Mouse (Mus musculus): Measurements from ENCODE around the gene Neu1. TPM values are rescaled to one million over a fixed set of nuclear protein-coding genes. Genes with fewer than 3 reads are reported as not detected.
A peak's percentile ranks its signal among the peaks of the same experiment; 100 is the strongest.
"Not testable (repeated sequence)": the region's sequence is repeated elsewhere in the genome, so short reads cannot be mapped to it uniquely, and the experiment has no call there.

The Neu1 gene
- polyA plus RNA-seq, 1 experiment: 11.7 TPM

GRCm38 (mm10) chr17:34954831-34955230 lies 23.8 kb downstream of the Neu1 start:
- peaks cover 22% of the 10 kb centered on the region for H3K79me3 ChIP-seq (ENCODE audit: low read depth)
- H3K4me3 ChIP-seq (ENCODE audit: insufficient read depth, poor library complexity, severe bottlenecking): no peak overlapping the region
- H3K27me3 ChIP-seq (ENCODE audit: control insufficient read depth, insufficient read depth, insufficient read length): no peaks in the 10 kb centered on the region
- TF ChIP-seq FOSL1 (IDR thresholded peaks at IDR 0.05; ENCODE audit: insufficient read depth, low read length, poor library complexity, severe bottlenecking): no peak
- TF ChIP-seq MAX (IDR thresholded peaks at IDR 0.05): no peak
- no peak for TF ChIP-seq CTCF (IDR thresholded peaks at IDR 0.05; ENCODE audit: control insufficient read depth, insufficient read depth, insufficient read length)
- no peak for TF ChIP-seq CEBPB (IDR thresholded peaks at IDR 0.05; ENCODE audit: low read depth)
- no peak for TF ChIP-seq MYOG (IDR thresholded peaks at IDR 0.05; ENCODE audit: control insufficient read depth, extremely low read depth, insufficient read length)
- no peak for TF ChIP-seq MYOD1 (IDR thresholded peaks at IDR 0.05; ENCODE audit: control insufficient read depth, insufficient read length, low read depth)
- no peak for TF ChIP-seq USF1 (IDR thresholded peaks at IDR 0.05; ENCODE audit: low read depth)
- no peak overlapping the region for H3ac ChIP-seq (ENCODE audit: control insufficient read depth, insufficient read length, low read depth)
- H3K79me2 ChIP-seq (ENCODE audit: control insufficient read depth, insufficient read depth): peaks cover 26% of the 10 kb centered on the region
- peaks cover 22% of the 10 kb centered on the region for H3K36me3 ChIP-seq (ENCODE audit: control insufficient read depth, insufficient read depth)

GRCm38 (mm10) chr17:34955884-34956283 lies 24.8 kb downstream of the Neu1 start:
- Histone ChIP-seq H3K4me3 (ENCODE audit: insufficient read depth, poor library complexity, severe bottlenecking) (no peak overlapping the region), H3ac (ENCODE audit: control insufficient read depth, insufficient read length, low read depth) (no peak overlapping the region), H3K79me3 (ENCODE audit: low read depth) (peaks cover 14% of the 10 kb centered on the region), H3K79me2 (ENCODE audit: control insufficient read depth, insufficient read depth) (peaks cover 15% of the 10 kb centered on the region), H3K27me3 (ENCODE audit: control insufficient read depth, insufficient read depth, insufficient read length) (no peaks in the 10 kb centered on the region), H3K36me3 (ENCODE audit: control insufficient read depth, insufficient read depth) (peaks cover 11% of the 10 kb centered on the region)
- TF ChIP-seq MYOD1 (IDR thresholded peaks at IDR 0.05; ENCODE audit: control insufficient read depth, insufficient read length, low read depth): no peak
- no peak for TF ChIP-seq CTCF (IDR thresholded peaks at IDR 0.05; ENCODE audit: control insufficient read depth, insufficient read depth, insufficient read length)
- TF ChIP-seq USF1 (IDR thresholded peaks at IDR 0.05; ENCODE audit: low read depth): no peak
- TF ChIP-seq FOSL1 (IDR thresholded peaks at IDR 0.05; ENCODE audit: insufficient read depth, low read length, poor library complexity, severe bottlenecking): no peak
- no peak for TF ChIP-seq MYOG (IDR thresholded peaks at IDR 0.05; ENCODE audit: control insufficient read depth, extremely low read depth, insufficient read length)

GRCm38 (mm10) chr17:34956340-34956739 lies 25.3 kb downstream of the Neu1 start:
- H3K4me3 ChIP-seq (ENCODE audit: insufficient read depth, poor library complexity, severe bottlenecking): no peak overlapping the region
- H3K79me3 ChIP-seq (ENCODE audit: low read depth): peaks cover 9% of the 10 kb centered on the region
- H3K36me3 ChIP-seq (ENCODE audit: control insufficient read depth, insufficient read depth): peaks cover 7% of the 10 kb centered on the region
- peaks cover 10% of the 10 kb centered on the region for H3K79me2 ChIP-seq (ENCODE audit: control insufficient read depth, insufficient read depth)
- TF ChIP-seq CTCF (IDR thresholded peaks at IDR 0.05; ENCODE audit: control insufficient read depth, insufficient read depth, insufficient read length): no peak
- H3ac ChIP-seq (ENCODE audit: control insufficient read depth, insufficient read length, low read depth): no peak overlapping the region
- H3K27me3 ChIP-seq (ENCODE audit: control insufficient read depth, insufficient read depth, insufficient read length): no peaks in the 10 kb centered on the region

GRCm38 (mm10) chr17:34957291-34957690 lies 26.2 kb downstream of the Neu1 start:
- not testable (repeated sequence) for H3K4me3 ChIP-seq (ENCODE audit: insufficient read depth, poor library complexity, severe bottlenecking); H3K79me2 ChIP-seq (ENCODE audit: control insufficient read depth, insufficient read depth); H3K27me3 ChIP-seq (ENCODE audit: control insufficient read depth, insufficient read depth, insufficient read length)

GRCm38 (mm10) chr17:34957966-34958365 lies 26.9 kb downstream of the Neu1 start:
- not testable (repeated sequence) for H3K36me3 ChIP-seq (ENCODE audit: control insufficient read depth, insufficient read depth); H3K4me3 ChIP-seq (ENCODE audit: insufficient read depth, poor library complexity, severe bottlenecking); H3K79me3 ChIP-seq (ENCODE audit: low read depth); H3K27me3 ChIP-seq (ENCODE audit: control insufficient read depth, insufficient read depth, insufficient read length); H3ac ChIP-seq (ENCODE audit: control insufficient read depth, insufficient read length, low read depth); H3K79me2 ChIP-seq (ENCODE audit: control insufficient read depth, insufficient read depth)

More at GRCm38 (mm10) chr17:34957291-34957690, 26.2 kb downstream of the Neu1 start:
- not testable (repeated sequence) for H3K36me3 ChIP-seq (ENCODE audit: control insufficient read depth, insufficient read depth); H3ac ChIP-seq (ENCODE audit: control insufficient read depth, insufficient read length, low read depth); H3K79me3 ChIP-seq (ENCODE audit: low read depth)

- not testable (repeated sequence) for H3K4me3 ChIP-seq (ENCODE audit: insufficient read depth, poor library complexity, severe bottlenecking); H3K36me3 ChIP-seq (ENCODE audit: control insufficient read depth, insufficient read depth); H3K27me3 ChIP-seq (ENCODE audit: control insufficient read depth, insufficient read depth, insufficient read length); H3K79me2 ChIP-seq (ENCODE audit: control insufficient read depth, insufficient read depth); H3ac ChIP-seq (ENCODE audit: control insufficient read depth, insufficient read length, low read depth); H3K79me3 ChIP-seq (ENCODE audit: low read depth)
These were observed 27.7 kb downstream of the Neu1 start for GRCm38 (mm10) chr17:34958734-34959129.

GRCm38 (mm10) chr17:34959130-34959778 lies 28.2 kb downstream of the Neu1 start, which contains the start of gene Hspa1b:
Gene Hspa1b, minus strand, starts transcription at chr17:34959238.
- not testable (repeated sequence) for H3K79me2 ChIP-seq (ENCODE audit: control insufficient read depth, insufficient read depth); H3K36me3 ChIP-seq (ENCODE audit: control insufficient read depth, insufficient read depth); H3K79me3 ChIP-seq (ENCODE audit: low read depth); H3K27me3 ChIP-seq (ENCODE audit: control insufficient read depth, insufficient read depth, insufficient read length)
- peak within 1 kb of the TSS; percentile 34 for H3K4me3 ChIP-seq (ENCODE audit: insufficient read depth, poor library complexity, severe bottlenecking)
- H3ac ChIP-seq (ENCODE audit: control insufficient read depth, insufficient read length, low read depth): peak within 1 kb of the TSS; percentile 92

All from C2C12 (cell line).